ENCODE assay signal across 27 mouse cellular contexts in genomic region chr1:154446456-154446855, GRCm38 (mm10).
A peak's percentile ranks its signal among the peaks of the same experiment; 100 is the strongest.
DNase-seq lines count a peak whose midpoint lies in the region; ATAC-seq and TF ChIP-seq lines count a peak whose summit lies in the region.
"Had no signal": no experiment of that assay in that cellular context is flagged by ENCODE, and none has a peak within 500 bp of the region (broad histone marks: within the 10 kb centered on the region; RNA-seq: fewer than 3 reads in every experiment).

No protein-coding gene starts in this region.

- no peaks in the 10 kb centered on the region for H3K27me3 ChIP-seq in embryonic facial prominence, embryonic 14.5 days (replicated peaks; ENCODE audit: control insufficient read depth, insufficient read depth, low read length)
- no peaks in the 10 kb centered on the region for H3K27me3 ChIP-seq in embryonic facial prominence, embryonic 10.5 days (replicated peaks; ENCODE audit: low read depth, poor library complexity, severe bottlenecking)
- H3K27me3 ChIP-seq in liver, postnatal 0 days (ENCODE audit: insufficient read depth, low read length): no peaks in the 10 kb centered on the region
- H3K27me3 ChIP-seq: embryonic facial prominence, embryonic 15.5 days; forebrain, embryonic 15.5 days; liver, embryonic 12.5 days; stomach, embryonic 15.5 days had no signal

- DNase-seq in embryonic facial prominence, embryonic 14.5 days (ENCODE audit: low spot score): peak; percentile 8
- no peak for DNase-seq in embryonic facial prominence, embryonic 10.5 days (ENCODE audit: low spot score)
- DNase-seq in layer of hippocampus, adult 11-12 months (ENCODE audit: low spot score): peak; percentile 21
- no peak for DNase-seq in layer of hippocampus, postnatal 10 days (ENCODE audit: low spot score in 2 of 2)
- peak; percentile 20 for DNase-seq in brain, adult 2 months (ENCODE audit: low read depth, low spot score)
- DNase-seq in retina, embryonic 14.5 days (ENCODE audit: low spot score): peak; percentile 63
- DNase-seq in liver, postnatal 0 days: no peak
- no peak for DNase-seq in yolk sac, embryonic 10.5 days (ENCODE audit: low spot score)
- DNase-seq: adrenal gland, postnatal 25 days; cerebellum, adult 18-20 months; cerebellum, postnatal 10 days; gastrocnemius, postnatal 25 days; heart, adult 18-20 months; kidney, adult 9 months; kidney, postnatal 14 days; left cerebral cortex, postnatal 4 days; lung, adult 18-20 months; lung, postnatal 4 days; midbrain, embryonic 14.5 days; right cerebral cortex, postnatal 25 days had no signal

- no peak overlapping the region for H3K4me2 ChIP-seq in embryonic facial prominence, embryonic 14.5 days (ENCODE audit: low read depth, low read length)
- H3K4me2 ChIP-seq in liver, postnatal 0 days (ENCODE audit: low read depth, low read length): no peak overlapping the region
- H3K4me2 ChIP-seq: embryonic facial prominence, embryonic 15.5 days; forebrain, embryonic 15.5 days; heart, embryonic 11.5 days; liver, embryonic 12.5 days; stomach, embryonic 15.5 days had no signal

- H3K36me3 ChIP-seq in embryonic facial prominence, embryonic 14.5 days (ENCODE audit: control insufficient read depth, insufficient read depth, low read length): no peaks in the 10 kb centered on the region
- H3K36me3 ChIP-seq in embryonic facial prominence, embryonic 10.5 days (replicated peaks): no peaks in the 10 kb centered on the region
- H3K36me3 ChIP-seq in liver, postnatal 0 days (replicated peaks; ENCODE audit: insufficient read depth, low read length): no peaks in the 10 kb centered on the region
- H3K36me3 ChIP-seq: embryonic facial prominence, embryonic 15.5 days; forebrain, embryonic 15.5 days; liver, embryonic 12.5 days; stomach, embryonic 15.5 days had no signal

- H3K4me3 ChIP-seq in embryonic facial prominence, embryonic 14.5 days (ENCODE audit: low read depth, low read length): no peak overlapping the region
- H3K4me3 ChIP-seq in embryonic facial prominence, embryonic 10.5 days: no peak overlapping the region
- H3K4me3 ChIP-seq in liver, postnatal 0 days (ENCODE audit: low read depth, low read length): no peak overlapping the region
- H3K4me3 ChIP-seq: embryonic facial prominence, embryonic 15.5 days; forebrain, embryonic 15.5 days; liver, embryonic 12.5 days; stomach, embryonic 15.5 days had no signal

- H3K9ac ChIP-seq in embryonic facial prominence, embryonic 14.5 days (ENCODE audit: low read depth, low read length): no peak overlapping the region
- no peak overlapping the region for H3K9ac ChIP-seq in liver, postnatal 0 days (replicated peaks)
- H3K9ac ChIP-seq: embryonic facial prominence, embryonic 15.5 days; forebrain, embryonic 15.5 days; liver, embryonic 12.5 days; stomach, embryonic 15.5 days had no signal

- no peak for ATAC-seq in embryonic facial prominence, embryonic 14.5 days (ENCODE audit: low read depth)
- no peak for ATAC-seq in liver, postnatal 0 days
- ATAC-seq: forebrain, embryonic 15.5 days; intestine, embryonic 16.5 days; liver, embryonic 12.5 days; lung, postnatal 0 days had no signal

- TF ChIP-seq EP300 in liver, postnatal 0 days (IDR thresholded peaks at IDR 0.05; ENCODE audit: low read depth): no peak

- no peaks in the 10 kb centered on the region for H3K4me1 ChIP-seq in embryonic facial prominence, embryonic 14.5 days (ENCODE audit: control insufficient read depth, insufficient read depth, low read length)
- 0 out of 2 replicates have a peak, but pooled peaks cover 3% of the 10 kb centered on the region for H3K4me1 ChIP-seq in embryonic facial prominence, embryonic 10.5 days
- no peaks in the 10 kb centered on the region for H3K4me1 ChIP-seq in liver, postnatal 0 days (ENCODE audit: insufficient read depth)
- H3K4me1 ChIP-seq: embryonic facial prominence, embryonic 15.5 days; forebrain, embryonic 15.5 days; liver, embryonic 12.5 days; stomach, embryonic 15.5 days had no signal

- H3K9me3 ChIP-seq in embryonic facial prominence, embryonic 14.5 days (ENCODE audit: control insufficient read depth, low read length): no peaks in the 10 kb centered on the region
- no peaks in the 10 kb centered on the region for H3K9me3 ChIP-seq in embryonic facial prominence, embryonic 10.5 days
- no peaks in the 10 kb centered on the region for H3K9me3 ChIP-seq in liver, postnatal 0 days (ENCODE audit: low read length)
- H3K9me3 ChIP-seq: embryonic facial prominence, embryonic 15.5 days; forebrain, embryonic 15.5 days; liver, embryonic 12.5 days; stomach, embryonic 15.5 days had no signal

- no peak overlapping the region for H3K27ac ChIP-seq in embryonic facial prominence, embryonic 14.5 days (replicated peaks; ENCODE audit: low read depth, low read length)
- no peak overlapping the region for H3K27ac ChIP-seq in embryonic facial prominence, embryonic 10.5 days (replicated peaks)
- H3K27ac ChIP-seq in liver, postnatal 0 days (ENCODE audit: low read depth): no peak overlapping the region
- H3K27ac ChIP-seq: embryonic facial prominence, embryonic 15.5 days; forebrain, embryonic 15.5 days; liver, embryonic 12.5 days; stomach, embryonic 15.5 days had no signal

- no peak for TF ChIP-seq CTCF in liver, postnatal 0 days (IDR thresholded peaks at IDR 0.05; ENCODE audit: low read depth)

- 48% methylated on average over 3 of the region's 3 CpGs for WGBS in embryonic facial prominence, embryonic 14.5 days
- WGBS in embryonic facial prominence, embryonic 10.5 days: 67% methylated on average over 3 of the region's 3 CpGs
- 68% methylated on average over 3 of the region's 3 CpGs for WGBS in liver, postnatal 0 days (ENCODE audit: insufficient replicate concordance)

Comparison
In these comparisons a context has a peak if more than half of its experiments do, and no peak if none do; other contexts are left out.
1. DNase-seq: peak in embryonic facial prominence, embryonic 14.5 days (single experiment), layer of hippocampus, adult 11-12 months (single experiment), brain, adult 2 months (single experiment) and retina, embryonic 14.5 days (single experiment); none in embryonic facial prominence, embryonic 10.5 days (single experiment), layer of hippocampus, postnatal 10 days (0 of 2), liver, postnatal 0 days (single experiment) and yolk sac, embryonic 10.5 days (single experiment).